Mouse (Mus musculus) liver, adult 2 months (tissue): ENCODE measurements around the gene Trim65. TPM values are rescaled to one million over a fixed set of nuclear protein-coding genes. Genes with fewer than 3 reads are reported as not detected.

Experiments
- DNase-seq: peaks from one replicate; pipeline ENCODE4 v3.0.0-alpha.2; 2011; ENCODE audit warnings: low read depth, low spot score; ENCODE audit errors: extremely low read depth
- H3K27ac ChIP-seq: fragments of 200-500 bp; replicated peaks from 2 replicates; pipeline ENCODE4 v1.5.1; 2012; ENCODE audit warnings: low read depth, mild to moderate bottlenecking, control low read depth, inconsistent platforms, low read length; ENCODE audit not compliant: insufficient read depth
- H3K27me3 ChIP-seq: fragments of 200-500 bp; 2 replicates; pipeline ENCODE4 v1.6.1; 2012; ENCODE audit warnings: mild to moderate bottlenecking, moderate library complexity, low read length, inconsistent platforms; ENCODE audit not compliant: control insufficient read depth, insufficient read depth
- H3K36me3 ChIP-seq: fragments of 200-500 bp; 2 replicates; pipeline ENCODE4 v1.6.1; 2012; ENCODE audit warnings: low read length, inconsistent platforms; ENCODE audit not compliant: control insufficient read depth, insufficient read depth
- H3K4me1 ChIP-seq: fragments of 200-500 bp; 2 replicates; pipeline ENCODE4 v1.6.1; 2011; ENCODE audit warnings: low read length; ENCODE audit not compliant: control insufficient read depth, insufficient read depth
- H3K4me3 ChIP-seq: fragments of 200-500 bp; 2 replicates; pipeline ENCODE4 v1.5.1; 2011; ENCODE audit warnings: low read depth, mild to moderate bottlenecking, control low read depth, low read length, moderate library complexity; ENCODE audit not compliant: insufficient read depth
- H3K79me2 ChIP-seq: fragments of 200-500 bp; 2 replicates; pipeline ENCODE4 v1.6.1; 2012; ENCODE audit warnings: inconsistent platforms, mild to moderate bottlenecking, low read length, moderate library complexity; ENCODE audit not compliant: control insufficient read depth, insufficient read depth
- H3K9ac ChIP-seq: fragments of 200-500 bp; 2 replicates; pipeline ENCODE4 v1.6.1; 2012; ENCODE audit warnings: low read depth, mild to moderate bottlenecking, control low read depth, inconsistent platforms, low read length
- CTCF ChIP-seq: fragments of 200-500 bp; IDR thresholded peaks from 2 replicates; pipeline ENCODE4 v1.5.1; 2011; ENCODE audit warnings: low read depth, low read length, control low read depth
- POLR2A ChIP-seq: fragments of 200-500 bp; IDR thresholded peaks from 2 replicates; pipeline ENCODE4 v1.6.1; 2011; ENCODE audit warnings: low read length, control low read depth; ENCODE audit not compliant: insufficient read depth; ENCODE audit errors: extremely low read depth
- WGBS: fragments of 180-500 bp; shearing (Covaris S2); methylation state at CpG from one replicate; pipeline ENCODE4 v1.1.7; 2018; 5-methylcytosine and 5-hydroxymethylcytosine counted together
- polyA plus RNA-seq: library from polyadenylated mRNA; depleted of rRNA; stranded (reverse); fragments of >200 nt; gene quantifications from 2 replicates; pipeline ENCODE4 v1.2.3, GENCODE M21; 2012
- total RNA-seq: library from RNA; depleted of rRNA; stranded (reverse); fragments of >200 nt; gene quantifications from 2 replicates; pipeline ENCODE4 v1.2.3, GENCODE M21; 2014

Gene Trim65
- total and polyA plus RNA-seq, 2 experiments = 3.9 to 8.3 TPM

GRCm38 (mm10) chr11:116079511-116079910, 51.4 kb downstream of the Trim65 start:
- TF ChIP-seq CTCF (no peak), POLR2A (no peak)
- no peak overlapping the region for H3K4me3 ChIP-seq
- WGBS = 50% methylated on average over 10 of the region's 10 CpGs
- H3K79me2 ChIP-seq = peaks cover 3% of the 10 kb centered on the region; the same call in 1 of the 2 replicates
- no peak overlapping the region for H3K9ac ChIP-seq
- H3K27me3 ChIP-seq = no peaks in the 10 kb centered on the region
- no peak overlapping the region for H3K27ac ChIP-seq
- peaks cover 22% of the 10 kb centered on the region for H3K36me3 ChIP-seq
- DNase-seq = no peak
- H3K4me1 ChIP-seq = no peaks in the 10 kb centered on the region

- DNase-seq = no peak
- 88% methylated on average over 10 of the region's 10 CpGs for WGBS
- peaks cover 21% of the 10 kb centered on the region for H3K36me3 ChIP-seq
- no peak overlapping the region for H3K9ac ChIP-seq
- H3K4me3 ChIP-seq = no peak overlapping the region
- H3K27me3 ChIP-seq = no peaks in the 10 kb centered on the region
- H3K79me2 ChIP-seq = no peaks in the 10 kb centered on the region
- no peak for TF ChIP-seq POLR2A
- TF ChIP-seq CTCF = no peak
- H3K27ac ChIP-seq = no peak overlapping the region
- no peaks in the 10 kb centered on the region for H3K4me1 ChIP-seq
Observed at GRCm38 (mm10) chr11:116078676-116079320, 52.1 kb downstream of the Trim65 start.

GRCm38 (mm10) chr11:116078221-116078620, 52.7 kb downstream of the Trim65 start:
- Histone ChIP-seq H3K4me1 (no peaks in the 10 kb centered on the region), H3K27ac (no peak overlapping the region)
- 52% methylated on average over 16 of the region's 16 CpGs for WGBS

GRCm38 (mm10) chr11:116077446-116078204, 53.3 kb downstream of the Trim65 start, which contains the start of gene Unc13d:
TSS of gene Unc13d (minus strand) at chr11:116077961.
- no peaks in the 10 kb centered on the region for H3K79me2 ChIP-seq
- peak within 1 kb of the TSS; percentile 56 for H3K4me3 ChIP-seq
- H3K9ac ChIP-seq = peak within 1 kb of the TSS; percentile 69
- no peak for DNase-seq
- H3K27ac ChIP-seq = peak within 1 kb of the TSS; percentile 40; the same call in 1 of the 2 replicates
- no peaks in the 10 kb centered on the region for H3K4me1 ChIP-seq
- 54% methylated on average over 22 of the region's 22 CpGs for WGBS
- peaks cover 16% of the 10 kb centered on the region for H3K36me3 ChIP-seq
- TF ChIP-seq POLR2A = no peak
- TF ChIP-seq CTCF = peak; percentile 47; the same call in 1 of the 2 replicates
- no peaks in the 10 kb centered on the region for H3K27me3 ChIP-seq

More at GRCm38 (mm10) chr11:116078221-116078620, 52.7 kb downstream of the Trim65 start:
- H3K79me2 ChIP-seq = no peaks in the 10 kb centered on the region
- H3K36me3 ChIP-seq = peaks cover 17% of the 10 kb centered on the region
- no peak for DNase-seq
- TF ChIP-seq POLR2A = 0 out of 2 replicates have a peak, but pooled peaks have one; percentile 12
- no peak for TF ChIP-seq CTCF
- peak overlapping the region; percentile 40; the same call in 1 of the 2 replicates for H3K9ac ChIP-seq
- H3K27me3 ChIP-seq = no peaks in the 10 kb centered on the region
- peak overlapping the region; percentile 49; the same call in 1 of the 2 replicates for H3K4me3 ChIP-seq

- 85% methylated on average over 7 of the region's 7 CpGs for WGBS
- no peaks in the 10 kb centered on the region for H3K27me3 ChIP-seq
- no peaks in the 10 kb centered on the region for H3K79me2 ChIP-seq
- no peak for DNase-seq
- TF ChIP-seq POLR2A (no peak), CTCF (no peak)
- H3K4me1 ChIP-seq = no peaks in the 10 kb centered on the region
- H3K36me3 ChIP-seq = peaks cover 12% of the 10 kb centered on the region
- H3K4me3 ChIP-seq = peak overlapping the region; percentile 56; the same call in 1 of the 2 replicates
- H3K27ac ChIP-seq = peak overlapping the region; percentile 34; the same call in 1 of the 2 replicates
- H3K9ac ChIP-seq = peak overlapping the region; percentile 69
Observed at GRCm38 (mm10) chr11:116076836-116077235, 54.1 kb downstream of the Trim65 start.

GRCm38 (mm10) chr11:116076266-116076540, 54.7 kb downstream of the Trim65 start:
- no peak overlapping the region; the same call in 1 of the 2 replicates for H3K9ac ChIP-seq
- H3K36me3 ChIP-seq = peaks cover 6% of the 10 kb centered on the region
- H3K27me3 ChIP-seq = no peaks in the 10 kb centered on the region
- no peaks in the 10 kb centered on the region for H3K79me2 ChIP-seq
- WGBS = 91% methylated on average over 7 of the region's 7 CpGs
- TF ChIP-seq POLR2A (no peak), CTCF (no peak)
- no peaks in the 10 kb centered on the region for H3K4me1 ChIP-seq
- no peak overlapping the region for H3K27ac ChIP-seq
- no peak overlapping the region for H3K4me3 ChIP-seq
- no peak for DNase-seq
